Mouse (Mus musculus) v-Abl transformed pro-B cells (cell line): Measurements from ENCODE around the gene Rabif.
"Not testable (repeated sequence)": the region's sequence is repeated elsewhere in the genome, so short reads cannot be mapped to it uniquely, and the experiment has no call there.

ENCODE experiments used
- in situ Hi-C, 2 experiments: fragments of 400-800 bp; cut with MboI; formaldehyde crosslinking; loops; one replicate each; pipeline ENCODE4 v1.15.1; 2025; ENCODE audit not compliant: unreplicated experiment in 2 of 2

Gene Rabif

DNA sequence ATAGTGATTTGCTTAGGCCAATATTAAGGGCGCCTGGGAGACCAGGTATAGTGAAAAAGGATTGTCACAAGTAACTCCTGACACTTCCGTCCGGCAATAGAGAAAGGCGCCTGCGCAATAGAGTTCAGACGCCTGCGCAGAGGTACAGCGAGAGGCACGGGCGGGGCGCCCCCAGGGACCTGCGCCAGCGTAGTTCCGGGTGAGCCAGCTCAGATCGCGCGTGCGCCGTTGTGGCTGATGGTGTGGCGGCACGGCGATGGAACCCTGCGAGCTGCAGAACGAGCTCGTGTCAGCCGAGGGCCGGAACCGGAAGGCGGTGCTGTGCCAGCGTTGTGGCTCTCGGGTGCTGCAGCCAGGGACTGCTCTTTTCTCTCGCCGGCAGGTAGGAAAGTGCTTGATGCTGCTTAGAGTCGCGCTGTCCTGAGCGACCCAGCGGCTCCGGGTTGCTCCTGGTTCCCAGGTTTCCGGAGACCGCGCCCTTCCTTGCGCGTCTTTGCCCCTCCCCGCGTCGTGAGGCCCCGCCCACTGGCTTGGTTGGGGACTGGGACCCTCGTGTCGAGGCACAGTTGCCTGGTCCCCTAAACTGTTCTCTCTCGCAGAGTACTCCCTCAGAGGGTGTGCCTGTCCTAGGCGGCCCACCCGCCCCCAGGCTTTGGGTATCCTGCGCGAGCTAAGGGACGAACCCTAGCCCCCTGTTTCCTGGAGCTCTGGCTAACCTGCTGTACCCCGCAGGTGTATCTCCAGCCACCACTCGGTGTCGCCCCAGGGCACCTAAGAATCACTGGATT, at the start of gene Rabif:
Rabif (plus strand) TSS at position 221 of the 788 bp plus-strand sequence.
- in situ Hi-C loops, result no loop called here

DNA sequence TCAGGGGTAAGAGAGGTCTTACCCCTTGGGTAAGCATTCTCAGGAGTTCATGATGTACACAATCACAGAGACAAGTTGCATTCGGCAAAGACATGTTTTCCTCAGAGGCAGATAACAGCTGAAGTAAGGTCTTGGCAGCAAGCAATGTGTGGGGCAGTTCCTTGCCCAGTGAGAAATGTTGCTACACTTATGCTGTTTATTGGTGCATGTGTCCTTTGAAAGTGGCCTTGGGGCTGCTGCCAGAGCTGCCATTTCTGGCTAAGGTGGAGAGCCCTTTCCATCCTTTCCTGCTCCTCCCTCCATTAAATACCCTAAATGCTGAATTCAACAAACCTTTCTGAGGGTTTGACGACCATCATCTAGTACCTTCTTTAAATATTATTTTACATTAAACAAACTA, 49.0 kb upstream of the Rabif start:
- in situ Hi-C loops, result no loop called here

DNA sequence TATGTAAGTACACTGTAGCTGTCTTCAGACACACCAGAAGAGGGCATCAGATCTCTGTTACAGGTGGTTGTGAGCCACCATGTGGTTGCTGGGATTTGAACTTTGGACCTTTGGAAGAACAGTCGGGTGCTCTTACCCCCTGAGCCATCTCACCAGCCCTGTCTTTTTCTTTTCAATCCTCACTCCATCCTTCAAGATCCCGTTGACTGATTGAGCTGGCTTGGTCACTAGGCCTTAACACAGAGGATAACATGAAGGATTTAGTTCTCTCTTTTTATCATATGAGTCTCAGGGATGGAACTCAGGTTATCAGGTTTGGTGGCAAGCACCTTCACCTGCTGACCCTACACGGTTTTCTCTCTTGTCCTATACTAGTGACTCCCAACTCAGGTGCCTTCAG, 45.9 kb upstream of the Rabif start:
- in situ Hi-C loops, result not testable (repeated sequence)

DNA sequence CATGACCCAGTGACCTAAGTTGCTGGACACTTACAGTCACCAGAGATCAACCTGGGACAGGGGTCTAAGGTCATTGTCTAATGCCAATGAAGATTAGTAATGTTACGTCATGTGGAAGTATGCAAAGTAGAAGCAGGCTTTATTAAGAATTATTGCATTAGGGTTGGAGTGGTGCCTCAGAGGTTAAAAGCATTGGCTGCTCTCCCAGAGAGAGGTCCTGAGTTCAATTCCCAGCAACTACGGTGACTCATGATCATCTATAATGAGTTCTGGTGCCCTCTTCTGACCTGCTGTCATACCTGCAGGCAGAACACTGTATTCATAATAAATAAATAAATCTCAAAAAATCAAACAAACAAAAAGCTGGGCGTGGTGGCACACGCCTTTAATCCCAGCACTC, 44.2 kb upstream of the Rabif start:
- in situ Hi-C loops, result loop anchor here (5.0 to 10.0 kb wide), 2 partner anchors 85 to 88 kb away; partner anchors contain the start of gene Tmem183a (in 2 of the 2)

DNA sequence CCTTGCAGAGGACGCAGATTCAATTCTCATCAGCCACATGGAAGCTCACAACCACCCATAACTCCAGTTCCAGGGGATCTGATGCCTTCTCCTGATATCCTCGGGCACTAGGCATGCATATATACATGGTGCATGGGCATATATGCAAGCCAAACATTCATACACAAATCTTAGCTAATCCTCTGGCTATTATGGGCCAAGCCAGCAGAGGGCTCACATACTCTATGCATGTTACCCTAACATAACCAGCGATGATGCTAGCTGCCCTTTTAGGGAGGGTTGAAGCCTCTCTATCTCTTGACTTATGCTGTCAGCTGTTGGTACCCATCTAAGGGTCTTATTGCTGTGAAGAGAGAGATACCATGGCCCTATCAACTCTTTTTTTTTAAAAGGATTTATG, 43.5 kb upstream of the Rabif start:
- in situ Hi-C loops, result loop anchor here (5.0 to 10.0 kb wide), 2 partner anchors 86 to 89 kb away; partner anchors contain the start of gene Tmem183a (in 2 of the 2)

DNA sequence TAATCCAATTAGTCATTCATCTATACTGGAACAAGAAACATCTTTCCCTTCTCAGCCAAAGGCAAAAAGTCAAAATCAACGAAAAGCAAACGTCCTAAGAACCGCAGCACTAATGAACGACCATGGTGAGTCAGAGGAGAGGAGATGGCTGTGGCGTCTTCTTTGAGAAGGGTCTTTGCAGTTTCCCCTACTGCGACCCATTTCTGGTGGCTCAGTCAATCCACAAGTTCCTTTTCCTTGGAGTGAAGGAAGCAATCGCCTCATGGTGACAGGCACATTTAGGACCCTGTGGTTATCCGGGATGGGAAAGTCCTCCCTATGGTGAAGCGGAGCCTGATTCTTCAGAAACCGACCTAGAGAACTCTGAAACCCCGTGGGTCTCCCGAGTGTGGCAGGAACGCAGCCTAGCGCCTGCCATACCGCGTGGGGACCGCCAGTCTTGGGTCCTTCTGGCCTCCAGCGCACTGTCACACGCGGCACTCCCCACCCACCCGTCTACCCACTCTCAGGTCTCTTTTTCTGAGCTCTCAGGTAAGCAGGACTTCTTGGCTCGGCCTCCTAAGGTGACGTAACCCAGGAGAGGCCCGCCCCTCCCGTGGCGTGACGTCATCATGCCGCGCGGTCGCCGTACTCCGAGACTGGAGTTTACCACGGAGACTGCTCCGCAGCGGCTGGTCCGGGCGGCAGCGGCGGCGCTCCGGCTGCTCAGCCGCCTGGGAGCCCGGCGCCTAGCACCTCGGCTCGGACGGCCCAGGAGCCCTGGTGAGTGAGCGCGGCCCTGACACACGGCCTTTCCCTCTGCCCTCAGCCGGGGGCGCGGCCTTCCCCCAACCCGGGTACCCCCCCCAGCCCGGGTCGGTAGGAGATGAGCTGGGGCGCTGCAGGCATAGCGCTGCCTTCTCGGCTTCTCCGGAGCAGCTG, 39.3 kb upstream of the Rabif start, which contains the start of gene Klhl12:
Klhl12 (plus strand) TSS at position 628 of the 921 bp plus-strand sequence.
- in situ Hi-C loops, result loop anchor here (5.0 to 10.0 kb wide), 2 partner anchors 90 to 93 kb away; partner anchors contain the start of gene Tmem183a (in 2 of the 2)

DNA sequence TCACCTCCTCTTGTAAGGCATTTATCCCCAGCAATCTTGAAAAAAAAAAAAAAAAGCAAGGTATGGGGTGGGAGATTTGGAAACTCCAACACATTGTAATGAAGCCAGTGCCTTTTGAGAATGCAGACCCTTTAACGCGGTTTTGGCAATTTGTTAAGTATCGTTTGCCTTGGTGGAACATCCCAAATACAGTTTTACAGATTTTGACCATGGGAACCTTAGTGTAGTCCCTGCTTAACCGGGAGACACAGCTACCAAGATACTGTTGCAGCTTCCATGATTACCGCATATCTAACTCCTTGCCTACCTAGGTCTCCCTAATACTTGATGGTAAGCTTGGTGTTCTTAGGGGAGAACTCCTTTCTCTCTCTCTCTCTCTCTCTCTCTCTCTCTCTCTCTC, 38.4 kb upstream of the Rabif start:
- in situ Hi-C loops, result loop anchor here in 1 of 2 experiments (10.0 kb wide), 1 partner anchor 91 kb away; the partner anchor contains the start of gene Tmem183a

DNA sequence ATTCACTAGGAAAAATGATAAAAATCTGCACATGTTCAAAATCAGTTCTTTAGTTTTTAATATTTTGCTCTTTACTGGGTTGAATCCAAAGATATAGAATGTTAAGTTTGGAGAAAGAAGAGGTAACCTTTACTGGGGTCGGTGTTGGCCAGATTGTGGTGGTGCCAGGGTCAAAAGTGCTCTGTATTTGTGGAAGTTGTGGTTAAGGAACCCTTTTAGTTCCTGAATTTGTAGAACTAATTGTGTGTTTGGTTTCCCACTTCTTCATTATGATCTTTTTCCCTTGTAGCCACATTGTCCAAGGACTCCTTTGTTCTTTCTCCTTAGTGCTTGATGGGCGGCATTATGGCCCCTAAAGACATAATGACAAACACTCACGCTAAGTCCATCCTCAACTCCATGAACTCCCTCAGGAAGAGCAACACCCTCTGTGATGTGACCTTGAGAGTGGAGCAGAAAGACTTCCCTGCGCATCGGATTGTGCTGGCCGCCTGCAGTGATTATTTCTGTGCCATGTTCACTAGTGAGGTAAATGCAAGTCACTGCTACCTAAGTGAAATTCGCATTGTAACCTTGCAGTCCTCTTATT, 36.2 kb upstream of the Rabif start:
- in situ Hi-C loops, result loop anchor here in 1 of 2 experiments (10.0 kb wide), 1 partner anchor 93 kb away; the partner anchor contains the start of gene Tmem183a

DNA sequence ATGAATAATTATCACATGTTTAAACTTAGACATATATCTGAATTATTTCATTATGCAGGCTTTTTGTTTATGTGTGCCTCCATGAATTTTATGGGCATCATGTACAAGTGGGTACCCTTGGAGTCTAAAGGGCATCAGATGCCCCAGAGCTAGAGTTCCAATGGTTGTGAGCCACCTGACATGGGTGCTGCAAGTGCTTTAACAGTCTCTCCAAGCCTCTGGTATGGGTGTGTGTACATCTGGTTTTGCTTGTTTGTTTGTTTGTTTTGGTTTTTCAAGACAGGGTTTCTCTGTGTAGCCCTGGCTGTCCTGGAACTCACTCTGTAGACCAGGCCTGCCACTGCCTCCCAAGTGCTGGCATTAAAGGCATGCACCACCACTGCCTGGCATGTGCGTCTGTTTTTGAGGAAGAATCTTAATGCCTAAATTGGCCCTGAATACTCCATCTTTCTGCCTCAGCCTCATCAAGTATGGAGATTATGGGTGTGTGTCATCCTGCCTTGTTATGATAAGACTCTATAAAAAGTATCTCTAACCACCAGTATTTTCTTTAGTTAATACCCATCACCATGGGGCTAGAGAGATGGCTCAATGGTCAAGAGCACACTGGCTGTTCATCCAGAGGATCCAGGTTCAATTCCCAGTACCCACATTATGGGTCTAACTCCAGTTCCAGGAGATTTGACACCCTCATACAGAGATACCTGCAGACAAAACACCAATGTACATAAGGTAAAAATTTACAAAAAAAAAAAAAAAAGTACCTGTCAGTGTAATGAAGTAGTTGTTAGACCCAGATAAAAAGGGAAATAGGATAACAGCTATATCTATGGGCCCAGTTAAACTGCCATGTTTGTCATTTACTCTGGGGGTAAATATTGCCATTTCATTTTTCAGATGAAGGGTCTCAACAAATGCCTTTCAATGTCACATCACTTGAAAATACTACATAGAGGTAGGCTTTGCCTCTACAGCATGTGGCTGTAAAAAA, 33.9 kb upstream of the Rabif start:
- in situ Hi-C loops, result no loop called here

DNA sequence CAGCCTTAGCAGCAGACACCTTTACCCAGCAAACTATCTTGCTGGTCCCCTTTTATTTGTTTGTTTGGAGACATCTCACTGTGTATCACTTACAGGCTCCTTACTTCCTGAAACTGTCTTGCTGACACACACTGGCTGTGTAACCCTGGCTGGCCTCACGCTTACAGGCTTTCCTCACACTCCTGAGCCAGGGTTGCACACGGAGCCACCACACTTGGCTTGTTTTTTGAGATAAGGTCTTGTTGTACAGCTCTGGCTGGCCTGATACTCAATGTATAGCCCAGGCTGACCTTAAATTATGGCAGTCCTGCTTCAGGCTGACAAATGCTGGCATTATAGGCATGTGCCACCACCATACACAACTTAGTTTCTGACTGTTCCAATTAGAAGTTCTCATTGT, 9.8 kb upstream of the Rabif start:
- in situ Hi-C loops, result no loop called here

DNA sequence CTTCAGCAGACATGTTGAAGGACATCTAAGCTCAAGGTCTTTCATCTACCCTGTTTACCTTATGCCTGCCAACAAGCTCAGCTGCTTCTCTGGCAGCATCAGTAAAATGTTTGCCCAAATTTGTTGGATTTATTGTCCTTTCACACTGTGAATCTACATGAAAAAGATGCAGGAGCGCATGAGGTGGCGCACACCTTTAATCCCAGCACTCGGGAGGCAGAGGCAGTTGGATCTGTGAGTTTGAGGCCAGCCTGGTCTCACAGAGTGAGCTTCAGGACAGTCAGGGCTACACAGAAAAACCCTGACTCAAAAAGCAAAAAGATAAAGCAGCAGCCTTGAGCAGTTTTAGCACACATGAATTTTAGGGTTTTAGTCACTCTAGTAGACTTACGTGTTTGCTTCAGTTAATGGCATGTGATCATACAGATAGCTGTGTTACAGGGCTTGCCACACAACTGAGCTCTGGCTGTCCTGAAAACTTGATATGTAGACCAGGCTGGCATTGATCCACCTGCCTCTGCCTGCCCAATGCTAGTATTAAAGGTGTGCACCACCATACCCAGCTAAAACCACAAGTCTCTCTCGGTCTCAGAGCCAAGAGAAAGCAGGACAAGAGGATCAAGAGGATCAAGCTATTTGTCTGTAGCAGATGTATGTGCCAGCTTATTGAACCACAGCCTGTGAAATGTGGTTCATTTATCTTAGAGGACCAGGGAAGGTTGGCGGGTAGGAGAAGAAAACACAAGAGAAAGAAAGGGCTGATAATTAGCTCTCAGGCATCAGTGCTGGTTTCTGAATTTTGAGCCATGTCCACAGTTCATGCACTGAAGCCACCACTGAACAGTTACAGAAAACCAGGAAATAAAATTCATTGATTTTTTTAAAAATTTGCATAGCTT, 3.3 kb upstream of the Rabif start:
- in situ Hi-C loops, result no loop called here

DNA sequence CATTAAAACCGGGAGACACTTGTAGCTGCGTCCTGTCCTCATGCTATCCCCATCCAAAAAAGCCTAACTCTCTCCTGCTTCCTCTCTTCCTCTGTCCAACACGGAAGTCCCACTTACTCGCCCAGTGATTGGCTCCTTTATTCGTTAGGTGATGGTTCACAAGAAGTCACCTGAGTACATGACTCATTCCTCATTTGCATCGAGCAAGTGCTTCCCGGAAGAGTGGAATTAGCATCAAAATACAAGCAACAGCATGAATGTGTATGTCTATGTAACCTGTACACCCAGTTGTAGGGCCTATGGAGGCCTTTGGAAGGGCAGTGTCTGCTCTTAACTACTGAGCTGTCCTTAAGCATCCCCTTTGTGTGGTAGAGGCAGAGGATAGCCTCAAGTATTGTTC, 2.2 kb upstream of the Rabif start:
- in situ Hi-C loops, result no loop called here

DNA sequence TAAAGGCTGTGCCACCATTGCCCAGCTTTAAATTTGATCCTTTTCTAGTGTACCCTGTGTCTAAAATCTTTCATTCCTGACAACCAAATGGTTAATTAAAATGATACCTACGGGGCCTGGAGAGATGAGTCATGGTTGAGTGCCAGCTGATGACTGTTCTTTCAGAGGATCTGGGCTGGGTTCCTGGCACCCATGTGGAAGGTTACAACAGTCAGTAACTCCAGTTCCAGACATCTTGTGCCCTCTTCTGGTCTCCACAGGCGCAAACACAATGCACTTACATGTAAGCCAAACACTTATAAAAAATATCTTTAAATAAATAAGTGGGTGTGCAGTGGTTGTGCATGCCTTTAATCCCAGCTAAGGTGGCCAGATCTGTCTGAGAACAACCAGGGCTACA, 952 bp upstream of the Rabif start:
- in situ Hi-C loops, result no loop called here

DNA sequence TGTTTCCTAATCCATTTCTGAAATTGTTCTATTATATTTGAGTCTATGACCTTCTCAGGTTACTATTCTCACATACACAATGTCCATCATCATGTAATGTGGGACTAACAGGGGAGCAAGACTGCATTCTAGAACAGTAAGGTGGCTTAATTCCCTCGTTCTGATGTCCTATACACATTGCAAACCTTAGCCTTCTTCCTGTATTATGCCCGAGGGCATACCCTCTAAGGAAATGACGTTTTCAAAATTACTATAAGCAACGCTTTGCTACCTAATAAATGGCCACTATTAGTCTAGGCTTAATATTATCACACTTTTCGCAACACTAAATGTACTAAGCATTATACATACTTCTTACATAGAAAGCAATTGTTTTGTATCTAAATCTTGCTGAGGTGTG, 492 bp upstream of the Rabif start:
- in situ Hi-C loops, result no loop called here

DNA sequence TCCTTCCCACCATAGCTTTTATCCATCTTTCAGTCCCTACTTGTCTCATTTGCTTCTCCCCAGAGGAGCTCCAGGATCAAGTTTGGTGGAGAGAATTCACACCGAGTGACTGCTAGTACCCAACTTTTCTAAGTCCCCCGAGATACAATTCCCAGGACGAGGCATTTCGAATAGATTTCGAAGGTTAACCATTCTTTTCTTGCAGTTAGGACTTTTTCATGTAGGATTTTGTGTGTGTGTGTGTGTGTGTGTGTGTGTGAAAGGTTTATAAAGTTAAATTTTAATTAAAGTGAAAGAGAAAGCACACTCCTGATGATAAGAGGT, 730 bp downstream of the Rabif start:
- in situ Hi-C loops, result no loop called here

DNA sequence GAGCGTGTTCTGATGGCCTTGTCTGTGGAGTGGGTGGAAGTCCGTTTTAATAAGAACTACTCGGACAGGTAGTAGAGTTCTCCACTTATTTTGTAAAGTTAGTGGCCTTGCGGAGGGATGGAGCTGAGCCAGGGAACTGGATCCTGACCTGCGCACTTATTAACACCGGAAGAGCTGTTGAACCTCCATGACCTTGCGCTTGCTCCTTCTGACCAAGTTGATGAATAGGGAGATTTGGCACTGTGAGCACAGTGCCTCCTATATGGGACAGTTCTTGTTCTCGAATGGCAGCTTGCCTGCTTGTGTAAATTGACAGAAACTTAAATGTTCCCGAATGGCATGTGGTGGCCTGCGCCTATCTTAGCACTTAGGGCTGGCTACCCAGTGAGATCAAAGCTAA, 1.5 kb downstream of the Rabif start:
- in situ Hi-C loops, result no loop called here

DNA sequence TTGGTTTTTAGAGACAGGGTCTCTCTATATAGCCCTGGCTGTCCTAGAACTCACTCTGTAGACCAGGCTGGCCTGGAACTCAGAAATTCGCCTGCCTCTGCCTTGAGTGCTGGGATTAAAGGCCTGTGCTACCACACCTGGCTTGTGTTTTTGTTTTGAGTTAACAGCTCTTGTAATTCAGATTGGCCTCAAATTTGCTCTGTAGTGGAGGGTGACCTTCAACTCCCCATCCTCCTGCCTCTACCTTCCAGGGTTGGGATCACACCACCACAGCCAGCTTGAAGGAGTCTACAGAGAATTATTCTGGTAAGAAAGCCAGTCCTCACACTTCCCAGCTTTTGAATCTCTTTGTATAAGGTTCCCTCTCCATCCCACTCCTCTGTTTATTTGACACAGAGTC, 6.5 kb downstream of the Rabif start:
- in situ Hi-C loops, result loop anchor here in 1 of 2 experiments (25.0 kb wide), 1 partner anchor 336 kb away; no protein-coding TSS in a partner anchor

DNA sequence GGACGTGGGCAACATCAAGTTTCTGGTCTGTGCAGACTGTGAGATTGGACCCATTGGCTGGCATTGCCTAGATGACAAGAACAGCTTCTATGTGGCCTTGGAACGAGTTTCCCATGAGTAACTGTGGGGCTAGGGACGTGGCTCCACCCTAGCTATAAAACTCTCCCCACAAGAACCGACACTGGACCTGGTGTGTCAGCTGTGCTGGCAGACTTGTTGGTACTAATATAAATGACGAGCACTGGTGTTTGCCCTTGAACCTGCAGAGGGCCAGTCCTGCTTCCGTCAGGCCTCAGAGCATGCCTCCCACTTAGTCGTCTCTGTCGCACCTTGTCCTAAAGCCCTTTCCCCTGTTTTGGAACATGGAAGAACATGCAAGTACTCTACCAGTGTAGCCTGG, 11.8 kb downstream of the Rabif start:
- in situ Hi-C loops, result loop anchor here in 1 of 2 experiments (25.0 kb wide), 1 partner anchor 331 kb away; no protein-coding TSS in a partner anchor
